10 mouse cellular contexts compared by ENCODE assay signal in the genomic region with DNA sequence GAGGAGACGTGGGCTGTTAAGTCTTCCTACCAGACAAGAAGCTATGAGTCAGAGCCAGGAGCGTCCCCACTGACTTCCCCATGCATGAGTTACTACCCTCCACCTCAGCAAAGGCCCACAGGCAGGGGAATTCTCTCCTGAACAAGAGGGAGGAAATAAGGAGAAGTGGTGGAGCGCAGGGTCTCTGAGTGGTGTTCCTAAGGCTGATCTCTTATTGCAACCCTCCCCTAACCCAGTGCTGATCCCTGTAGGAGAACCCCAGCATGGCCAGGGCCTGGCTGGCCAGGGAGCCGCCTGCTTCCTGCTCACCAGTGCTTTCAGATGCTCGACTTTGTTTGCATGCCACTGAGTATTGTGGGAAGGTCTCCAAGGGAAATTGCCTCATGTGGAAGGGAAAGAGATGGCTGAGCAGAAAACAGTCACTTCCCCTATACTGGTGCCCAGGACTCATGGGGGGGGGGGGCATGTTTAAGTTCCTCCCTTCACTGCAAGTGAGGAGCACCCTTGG.
DNase-seq lines count a peak whose midpoint lies in the region; ATAC-seq and TF ChIP-seq lines count a peak whose summit lies in the region.
"Had no signal": no experiment of that assay in that cellular context is flagged by ENCODE, and none has a peak within 500 bp of the region (broad histone marks: within the 10 kb centered on the region; RNA-seq: fewer than 3 reads in every experiment).

No protein-coding gene starts in this region.

- H3K27ac ChIP-seq in spleen, adult 2 months (ENCODE audit: insufficient read depth, low read length), result peak overlapping the region; percentile 30; the same call in 1 of the 2 replicates
- H3K27ac ChIP-seq in heart, embryonic 14.5 days (replicated peaks in 1 of 2; ENCODE audit: control insufficient read depth in 1 of 2, insufficient read depth in 1 of 2, low read depth in 2 of 2, low read length in 2 of 2), result peak overlapping the region; percentile 58 to 64
- H3K27ac ChIP-seq in liver, embryonic 13.5 days, result peak overlapping the region; percentile 1; the same call in 1 of the 2 replicates
- 0 out of 2 replicates have a peak overlapping the region, but pooled peaks have one; percentile 46 for H3K27ac ChIP-seq in stomach, postnatal 0 days (replicated peaks)
- H3K27ac ChIP-seq: embryonic facial prominence, embryonic 12.5 days; hindbrain, embryonic 14.5 days had no signal

- TF ChIP-seq CTCF in spleen, adult 2 months (IDR thresholded peaks at IDR 0.05; ENCODE audit: extremely low read depth, insufficient read depth, insufficient read length, insufficient replicate concordance), result no peak
- TF ChIP-seq CTCF in stomach, postnatal 0 days (IDR thresholded peaks at IDR 0.05; ENCODE audit: low read depth), result no peak

- H3K9me3 ChIP-seq in heart, embryonic 14.5 days (ENCODE audit: control insufficient read depth, low read length), result peaks cover 11% of the 10 kb centered on the region
- peaks cover 11% of the 10 kb centered on the region for H3K9me3 ChIP-seq in liver, embryonic 13.5 days (replicated peaks)
- H3K9me3 ChIP-seq in stomach, postnatal 0 days (ENCODE audit: control insufficient read depth, low read length), result no peaks in the 10 kb centered on the region

- ATAC-seq in heart, embryonic 14.5 days (ENCODE audit: insufficient number of reproducible peaks, insufficient read depth, low FRiP score, low read depth), result peak; percentile 42; the same call in 1 of the 2 replicates
- ATAC-seq in liver, embryonic 13.5 days (ENCODE audit: low read depth), result peak; percentile 23; the same call in 1 of the 2 replicates
- peak; percentile 32; the same call in 1 of the 2 replicates for ATAC-seq in stomach, postnatal 0 days (ENCODE audit: low FRiP score, low TSS enrichment)

- H3K9ac ChIP-seq in heart, embryonic 14.5 days (ENCODE audit: low read length), result no peak overlapping the region
- no peak overlapping the region for H3K9ac ChIP-seq in liver, embryonic 13.5 days
- no peak overlapping the region for H3K9ac ChIP-seq in stomach, postnatal 0 days (ENCODE audit: low read length)
- H3K9ac ChIP-seq: embryonic facial prominence, embryonic 12.5 days; hindbrain, embryonic 14.5 days had no signal

- 28% methylated on average over 5 of the region's 5 CpGs for WGBS in spleen, adult 2 months
- 51% methylated on average over 5 of the region's 5 CpGs for WGBS in heart, embryonic 14.5 days
- 37% methylated on average over 5 of the region's 5 CpGs for WGBS in liver, embryonic 13.5 days (ENCODE audit: insufficient replicate concordance)
- 51% methylated on average over 5 of the region's 5 CpGs for WGBS in stomach, postnatal 0 days

- no peaks in the 10 kb centered on the region for H3K4me1 ChIP-seq in spleen, adult 2 months (ENCODE audit: control insufficient read depth, insufficient read depth, insufficient read length)
- H3K4me1 ChIP-seq in heart, embryonic 14.5 days (ENCODE audit: control insufficient read depth in 2 of 2, insufficient read depth in 2 of 2, low read length in 2 of 2), result peaks cover 12 to 25% of the 10 kb centered on the region in 2 experiments
- H3K4me1 ChIP-seq in liver, embryonic 13.5 days (replicated peaks), result peaks cover 7% of the 10 kb centered on the region
- no peaks in the 10 kb centered on the region for H3K4me1 ChIP-seq in stomach, postnatal 0 days (replicated peaks; ENCODE audit: control insufficient read depth, insufficient read depth)
- H3K4me1 ChIP-seq: embryonic facial prominence, embryonic 12.5 days had no signal

- no peak overlapping the region for H3K4me3 ChIP-seq in spleen, adult 2 months (ENCODE audit: extremely low read depth, insufficient read depth, insufficient read length)
- H3K4me3 ChIP-seq in heart, embryonic 14.5 days (ENCODE audit: control insufficient read depth in 1 of 2, insufficient read depth in 1 of 2, low read depth in 1 of 2, low read length in 2 of 2), result no peak overlapping the region
- no peak overlapping the region for H3K4me3 ChIP-seq in liver, embryonic 13.5 days (replicated peaks)
- H3K4me3 ChIP-seq in stomach, postnatal 0 days (ENCODE audit: low read depth, low read length), result no peak overlapping the region
- H3K4me3 ChIP-seq: embryonic facial prominence, embryonic 12.5 days had no signal

- H3K27me3 ChIP-seq in spleen, adult 2 months (ENCODE audit: control insufficient read depth, insufficient read depth, low read length), result no peaks in the 10 kb centered on the region
- H3K27me3 ChIP-seq in heart, embryonic 14.5 days (ENCODE audit: control insufficient read depth, insufficient read depth, low read length), result no peaks in the 10 kb centered on the region
- no peaks in the 10 kb centered on the region for H3K27me3 ChIP-seq in liver, embryonic 13.5 days
- H3K27me3 ChIP-seq in stomach, postnatal 0 days (ENCODE audit: control insufficient read depth, insufficient read depth, low read length), result no peaks in the 10 kb centered on the region
- H3K27me3 ChIP-seq: embryonic facial prominence, embryonic 12.5 days had no signal

- no peak for TF ChIP-seq POLR2A in spleen, adult 2 months (IDR thresholded peaks at IDR 0.05; ENCODE audit: low read depth, low read length)

- no peak overlapping the region for H3K4me2 ChIP-seq in heart, embryonic 14.5 days (ENCODE audit: low read length)
- no peak overlapping the region for H3K4me2 ChIP-seq in liver, embryonic 13.5 days
- H3K4me2 ChIP-seq in stomach, postnatal 0 days (replicated peaks; ENCODE audit: low read depth), result no peak overlapping the region
- H3K4me2 ChIP-seq: embryonic facial prominence, embryonic 12.5 days; hindbrain, embryonic 14.5 days had no signal

- TF ChIP-seq EP300 in stomach, postnatal 0 days (optimal IDR thresholded peaks at IDR 0.05), result no peak

- no peaks in the 10 kb centered on the region for H3K36me3 ChIP-seq in spleen, adult 2 months (ENCODE audit: control insufficient read depth, insufficient read depth, low read length)
- no peaks in the 10 kb centered on the region for H3K36me3 ChIP-seq in heart, embryonic 14.5 days (ENCODE audit: control insufficient read depth, insufficient read depth, low read length)
- H3K36me3 ChIP-seq in liver, embryonic 13.5 days, result no peaks in the 10 kb centered on the region
- H3K36me3 ChIP-seq in stomach, postnatal 0 days (ENCODE audit: control insufficient read depth, insufficient read depth, low read length), result no peaks in the 10 kb centered on the region
- H3K36me3 ChIP-seq: embryonic facial prominence, embryonic 12.5 days had no signal

- no peak for DNase-seq in spleen, adult 2 months (ENCODE audit: low read depth in 1 of 2, low spot score in 2 of 2)
- no peak for DNase-seq in spleen, postnatal 10 days (ENCODE audit: low spot score in 2 of 2)
- no peak for DNase-seq in liver, embryonic 13.5 days
- no peak for DNase-seq in stomach, postnatal 0 days (ENCODE audit: low spot score)
- no peak for DNase-seq in right cerebral cortex, adult 2 months (ENCODE audit: low spot score in 2 of 2)
- DNase-seq in embryo, embryonic 10 days (ENCODE audit: low spot score), result no peak
- no peak for DNase-seq in cerebellum, postnatal 14 days

Comparison
In these comparisons a context has a peak if more than half of its experiments do, and no peak if none do; other contexts are left out.
1. H3K27ac ChIP-seq: peak in every context shown above with its lines; median percentile 61 in heart, embryonic 14.5 days; 46 in stomach, postnatal 0 days; 30 in spleen, adult 2 months; 1 in liver, embryonic 13.5 days.